Mouse (Mus musculus): ENCODE results near the gene Cx3cr1.

DNA sequence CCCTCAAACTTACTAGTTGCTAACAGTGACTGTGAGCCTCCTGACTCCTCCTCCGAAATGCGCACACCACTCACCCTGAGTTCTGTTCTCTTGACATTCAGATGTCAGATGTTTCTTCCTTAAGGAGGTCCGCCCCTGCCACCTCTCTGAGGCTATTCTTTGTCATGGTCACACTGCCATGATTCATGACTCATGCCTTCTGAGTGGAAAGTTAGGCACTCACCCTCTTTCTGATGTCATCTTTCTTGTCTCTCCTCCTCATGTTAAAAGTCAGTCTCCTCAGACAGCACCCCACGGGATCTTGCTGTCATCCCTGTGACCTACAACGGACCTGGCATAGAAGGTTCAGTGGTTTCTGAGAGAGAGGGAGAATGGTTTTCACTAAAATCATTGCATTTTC, 56.9 kb downstream of the Cx3cr1 start:
- no peak for TF ChIP-seq CTCF (IDR thresholded peaks at IDR 0.05; ENCODE audit: extremely low read depth, insufficient read length, insufficient replicate concordance, low read depth, low read length)
- no peak for TF ChIP-seq POLR2A (IDR thresholded peaks at IDR 0.05; ENCODE audit: low read depth, low read length)

Measured in small intestine, adult 2 months (tissue).